Mouse (Mus musculus): ENCODE results near the gene Arhgap8.

Arhgap8 gene

DNA sequence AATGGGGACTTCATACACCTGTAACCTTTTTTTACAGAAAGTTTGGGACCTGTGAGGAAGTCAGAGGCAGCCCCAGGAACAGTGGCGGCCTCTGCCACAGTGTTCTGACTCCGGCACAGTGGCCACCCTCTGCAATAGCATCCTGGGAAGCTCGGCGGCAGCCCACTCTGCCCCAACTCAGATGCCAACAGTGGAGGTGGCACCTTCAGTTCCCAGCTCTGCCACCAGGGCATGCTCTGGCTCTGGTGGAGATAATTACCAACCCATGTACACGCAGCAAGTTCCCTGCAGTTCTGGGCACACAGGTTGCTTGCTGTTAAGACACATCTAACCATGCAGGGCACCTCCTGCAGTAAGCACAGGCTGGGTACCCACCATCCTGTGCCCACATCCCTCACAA, 80.3 kb downstream of the Arhgap8 start:
- in situ Hi-C loops (cut with MseI, MboI): no loop called here

DNA sequence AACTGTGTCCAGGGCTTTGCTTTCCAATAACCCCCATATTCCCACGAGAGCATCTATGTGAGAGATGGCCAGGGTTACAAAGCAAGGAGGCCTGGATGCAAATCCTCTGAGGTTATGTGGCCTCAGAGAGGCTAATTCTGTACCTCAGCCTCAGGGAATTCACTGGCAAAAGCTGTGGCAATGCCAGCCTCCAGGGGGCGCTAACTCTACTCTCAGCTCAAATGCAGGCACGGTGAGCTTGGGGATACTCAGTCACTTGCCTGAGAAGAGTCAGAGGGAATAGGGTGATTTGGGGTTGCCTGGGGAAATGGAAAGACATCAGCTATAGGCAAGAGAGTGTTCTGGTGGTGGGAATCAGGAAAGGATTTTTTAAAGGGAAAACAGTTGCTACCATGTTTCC, 83.8 kb downstream of the Arhgap8 start:
- in situ Hi-C loops (cut with MseI, MboI): no loop called here

DNA sequence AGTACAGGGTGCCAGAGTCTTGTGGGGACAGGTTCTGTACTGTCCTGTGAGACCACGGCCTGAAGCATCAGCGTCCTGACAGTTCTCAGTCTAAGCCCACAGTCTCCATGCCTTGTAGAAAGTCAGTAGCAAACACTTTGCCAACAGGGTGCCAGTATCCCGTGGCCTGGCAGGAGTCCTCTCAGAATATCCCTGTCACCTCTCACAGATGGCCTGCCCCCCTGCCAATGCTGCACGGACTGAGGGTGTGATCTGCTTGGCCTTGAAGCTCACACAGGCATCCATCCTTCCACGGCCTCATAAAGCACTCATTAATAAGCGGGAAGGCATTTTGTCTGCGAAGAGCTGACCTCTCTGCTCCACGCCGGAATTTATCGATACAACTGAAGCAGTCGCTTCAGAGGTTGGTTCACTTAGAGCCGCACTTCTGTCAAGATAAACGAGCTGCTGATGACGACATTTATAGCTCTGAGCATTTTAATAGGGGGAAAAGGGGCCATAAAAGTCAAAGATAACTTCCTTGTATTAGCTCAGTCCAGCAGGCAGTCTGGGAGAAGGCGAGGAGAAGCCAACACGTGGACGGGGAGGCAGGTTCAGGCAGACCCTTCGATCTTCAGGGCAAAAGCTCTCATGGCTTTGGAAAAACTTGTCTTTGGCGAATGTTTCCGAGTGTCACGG, 89.6 kb downstream of the Arhgap8 start:
- in situ Hi-C loops (cut with MseI, MboI): no loop called here

DNA sequence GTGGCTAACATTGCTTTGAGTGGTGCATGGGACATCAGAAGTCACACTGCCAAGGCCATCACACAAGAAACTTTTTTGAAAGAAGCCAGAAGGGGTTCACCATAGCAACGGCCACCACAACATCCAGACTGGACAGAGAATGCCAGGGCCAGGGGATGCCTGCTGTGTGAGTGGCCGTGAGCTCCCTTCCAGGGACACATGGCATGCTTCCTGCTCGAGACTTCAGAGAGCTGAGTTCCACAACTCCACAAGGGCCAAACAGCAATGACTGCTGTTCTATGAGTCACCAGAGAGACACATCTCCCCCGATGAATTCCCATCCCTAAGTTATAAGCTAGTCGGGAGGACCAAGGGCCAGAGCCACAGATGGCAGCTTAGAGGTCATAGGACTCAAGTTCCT, 91.3 kb downstream of the Arhgap8 start:
- in situ Hi-C loops (cut with MseI, MboI): no loop called here

DNA sequence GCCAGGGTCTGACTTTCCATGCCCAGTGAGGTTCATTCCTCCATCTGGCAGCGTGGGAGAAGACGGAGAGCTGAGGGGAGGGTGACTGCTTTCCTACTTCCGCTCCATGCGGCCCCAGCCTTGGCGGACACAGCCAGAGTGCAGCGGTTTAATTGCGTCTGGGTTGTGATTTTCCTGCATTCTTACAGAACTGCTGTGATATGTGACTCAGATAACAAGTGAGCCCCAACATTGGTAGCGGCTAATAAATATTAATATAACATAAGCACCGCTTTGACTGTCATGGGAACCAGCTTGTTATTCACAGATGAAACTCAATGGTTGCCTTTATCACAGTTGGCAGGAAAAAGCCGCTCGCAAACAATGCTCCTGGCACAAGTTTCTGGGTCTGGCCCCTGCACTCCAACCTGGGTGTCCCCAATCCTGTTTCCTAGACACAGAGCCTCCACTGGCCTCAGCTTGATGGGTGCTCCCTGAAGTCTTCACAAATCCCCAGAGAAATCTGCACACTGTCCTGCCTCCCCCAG, 93.0 kb downstream of the Arhgap8 start:
- in situ Hi-C loops (cut with MseI, MboI): no loop called here

DNA sequence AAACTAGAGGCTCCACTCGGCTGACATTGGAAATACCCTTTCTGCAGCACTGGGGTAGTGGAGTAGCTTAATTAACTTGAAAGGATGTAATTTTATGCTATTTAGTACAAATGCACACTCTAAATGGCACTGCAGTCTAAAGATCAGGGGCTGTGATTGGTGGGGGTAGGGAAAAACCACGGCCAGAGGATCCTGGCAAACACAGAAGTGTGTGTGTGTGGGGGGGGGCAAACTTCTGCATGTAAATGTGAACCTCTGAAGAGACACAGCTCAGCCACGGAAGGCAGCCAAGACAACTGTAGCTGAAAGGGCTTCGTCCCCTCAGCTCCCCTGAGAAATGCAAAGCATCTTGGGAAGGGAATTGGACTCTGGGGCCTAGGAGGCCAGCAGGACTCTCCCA, 95.3 kb downstream of the Arhgap8 start:
- in situ Hi-C loops (cut with MseI, MboI): no loop called here

DNA sequence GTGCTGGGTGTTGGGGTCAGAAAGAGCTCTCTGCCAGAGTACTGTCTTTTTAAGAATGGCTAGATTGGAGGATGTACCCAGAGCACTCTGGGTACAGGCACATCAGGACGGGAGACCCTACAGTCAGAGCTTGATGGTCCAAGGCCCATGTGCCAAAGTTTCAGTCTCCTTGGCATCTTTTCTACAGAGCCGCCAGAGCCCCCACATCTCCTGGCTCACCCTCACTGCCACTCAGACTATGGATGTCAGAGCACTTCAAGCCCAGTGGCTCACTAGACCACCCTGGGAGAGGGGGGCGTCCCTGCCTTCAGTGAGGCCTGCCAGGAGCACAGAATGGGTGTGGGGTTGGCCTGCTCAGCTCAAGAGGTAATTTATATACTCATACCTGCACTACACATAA, 97.7 kb downstream of the Arhgap8 start:
- in situ Hi-C loops (cut with MseI, MboI): no loop called here

DNA sequence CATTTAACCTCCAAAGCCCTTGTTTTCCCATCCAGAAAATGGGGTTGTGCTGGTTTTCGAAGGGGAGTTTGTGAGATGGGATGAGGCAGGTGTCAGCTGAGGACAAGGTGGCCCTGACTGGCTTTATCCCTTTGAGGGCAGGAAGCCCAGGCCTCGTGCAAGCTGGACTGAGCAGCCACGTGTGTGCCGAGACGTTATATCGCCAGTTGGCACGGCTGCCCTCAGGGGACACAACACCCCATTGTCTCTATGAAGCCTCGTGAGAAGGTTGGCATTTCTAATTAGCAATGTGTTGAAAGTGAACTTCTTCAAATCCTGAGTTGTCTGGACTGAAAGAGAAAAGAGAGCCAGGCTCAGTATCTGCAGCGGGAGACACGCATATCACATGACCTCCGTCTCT, 98.4 kb downstream of the Arhgap8 start:
- in situ Hi-C loops (cut with MseI, MboI): no loop called here

DNA sequence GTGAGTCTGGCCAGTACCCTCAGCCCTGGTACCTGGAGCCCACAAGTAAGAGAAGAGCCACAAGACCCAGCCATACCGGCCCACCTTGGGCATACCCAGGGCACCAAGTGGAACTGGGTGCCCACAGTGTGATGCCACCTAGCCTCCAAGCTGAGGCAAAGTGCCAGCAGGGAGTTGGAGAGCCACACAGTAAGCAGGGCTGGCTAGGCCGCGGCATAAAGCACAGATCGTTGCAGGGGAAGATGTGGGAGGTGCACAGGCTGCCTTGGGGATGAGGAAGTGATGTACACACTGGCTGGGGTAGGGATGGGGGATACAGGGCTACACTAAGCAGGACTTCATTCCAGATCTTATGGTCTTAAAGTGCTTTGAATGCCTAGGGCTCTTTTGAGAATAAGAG, 101.0 kb downstream of the Arhgap8 start:
- in situ Hi-C loops (cut with MseI, MboI): no loop called here
